Mouse (Mus musculus): Measurements from ENCODE around the gene Cfap45.

- no peak for TF ChIP-seq GATA1 (IDR thresholded peaks at IDR 0.05; ENCODE audit: low read depth, low read length)
- no peak for TF ChIP-seq NELFE (IDR thresholded peaks at IDR 0.05; ENCODE audit: low read depth, low read length)
- TF ChIP-seq EP300 (IDR thresholded peaks at IDR 0.05; ENCODE audit: low read depth in 1 of 2, low read length in 2 of 2), result no peak
- TF ChIP-seq CTCF (IDR thresholded peaks at IDR 0.05 in 2 of 3, conservative IDR thresholded peaks at IDR 0.05 in 1 of 3; ENCODE audit: control insufficient read depth in 1 of 3, insufficient read depth in 1 of 3, low read depth in 2 of 3, low read length in 3 of 3, poor library complexity in 1 of 3, severe bottlenecking in 1 of 3), result no peak
- TF ChIP-seq UBTF (IDR thresholded peaks at IDR 0.05; ENCODE audit: borderline replicate concordance, insufficient read depth, low read depth, low read length), result no peak
- no peak for TF ChIP-seq POLR2A (IDR thresholded peaks at IDR 0.05; ENCODE audit: control insufficient read depth in 1 of 2, insufficient read depth in 1 of 2, low read depth in 1 of 2, low read length in 2 of 2, poor library complexity in 1 of 2)
- no peak for TF ChIP-seq ZNF384 (IDR thresholded peaks at IDR 0.05; ENCODE audit: low read depth, low read length)
- no peak for TF ChIP-seq USF2 (IDR thresholded peaks at IDR 0.05; ENCODE audit: borderline replicate concordance in 1 of 2, insufficient read depth in 1 of 2, low read depth in 1 of 2, low read length in 2 of 2)
- TF ChIP-seq USF1 (IDR thresholded peaks at IDR 0.05; ENCODE audit: low read depth, low read length), result no peak
Measured at GRCm38 (mm10) chr1:172527431-172527830, 6.8 kb downstream of the Cfap45 start.
